Mouse (Mus musculus) erythroid progenitor cell, adult 5-6 weeks (primary cell): ENCODE results near the gene Ints6. TPM values are rescaled to one million over a fixed set of nuclear protein-coding genes. Genes with fewer than 3 reads are reported as not detected.

Experiments
- ATAC-seq: replicated peaks from 2 replicates; pipeline ENCODE4 v1.8.0; 2016; ENCODE audit warnings: moderate number of reproducible peaks, mild to moderate bottlenecking, moderate TSS enrichment, inconsistent platforms; ENCODE audit not compliant: poor library complexity, low FRiP score, severe bottlenecking
- total RNA-seq, 2 experiments: library from RNA; stranded (forward) in 1 of 2; stranded (reverse) in 1 of 2; fragments of 150-400 nt in 1 of 2; fragments of 186-747, 209-891 nt in 1 of 2; gene quantifications; 2 replicates each; pipeline versions ENCODE4 v1.2.3 to v1.2.4; 2015 to 2017; ENCODE audit warnings: low replicate concordance in 2 of 2

The Ints6 gene
- total RNA-seq, 2 experiments from 2014 or later: 71.6 to 75.9 TPM

GRCm38 (mm10) chr14:62638345-62638702, 122.6 kb downstream of the Ints6 start:
- ATAC-seq: no peak

GRCm38 (mm10) chr14:62637436-62638344, 123.3 kb downstream of the Ints6 start:
- no peak for ATAC-seq

GRCm38 (mm10) chr14:62627951-62628350, 133.0 kb downstream of the Ints6 start:
- ATAC-seq: no peak

Other genes with a start within 250 kb of the Ints6 start
- gene Fam124a, start 205.4 kb downstream of the Ints6 start, total RNA-seq (2015; ENCODE audit: low replicate concordance): not detected in 2 replicates
- not detected in 2 replicates for gene Fam124a, start 205.4 kb downstream of the Ints6 start, total RNA-seq (2017; ENCODE audit: low replicate concordance)
- not detected in 2 replicates for gene Gm4131, start 194.2 kb downstream of the Ints6 start, total RNA-seq (2015; ENCODE audit: low replicate concordance)
- gene Gm4131, start 194.2 kb downstream of the Ints6 start, total RNA-seq (2017; ENCODE audit: low replicate concordance): not detected in 2 replicates
- gene Serpine3, start 97.5 kb downstream of the Ints6 start, total RNA-seq (2015; ENCODE audit: low replicate concordance): not detected in 2 replicates
- gene Serpine3, start 97.5 kb downstream of the Ints6 start, total RNA-seq (2017; ENCODE audit: low replicate concordance): not detected in 2 replicates
- gene Wdfy2, start 76.5 kb upstream of the Ints6 start, total RNA-seq (2015; ENCODE audit: low replicate concordance): 5.4 and 5.9 TPM in 2 replicates
- gene Wdfy2, start 76.5 kb upstream of the Ints6 start, total RNA-seq (2017; ENCODE audit: low replicate concordance): 3.3 and 4.9 TPM in 2 replicates
- not detected in 2 replicates for gene Defb48, start 223.3 kb upstream of the Ints6 start, total RNA-seq (2015; ENCODE audit: low replicate concordance)
- gene Defb48, start 223.3 kb upstream of the Ints6 start, total RNA-seq (2017; ENCODE audit: low replicate concordance): not detected in 2 replicates
- gene Defb47, start 236.9 kb upstream of the Ints6 start, total RNA-seq (2015; ENCODE audit: low replicate concordance): not detected in 2 replicates
- not detected in 2 replicates for gene Defb47, start 236.9 kb upstream of the Ints6 start, total RNA-seq (2017; ENCODE audit: low replicate concordance)